Mouse (Mus musculus) embryonic fibroblast, embryonic 13.5 days (primary cell): ENCODE data around the gene Pltp. TPM values are rescaled to one million over a fixed set of nuclear protein-coding genes. Genes with fewer than 3 reads are reported as not detected.
A peak's percentile ranks its signal among the peaks of the same experiment; 100 is the strongest.

Experiments used
- H3K27ac ChIP-seq: 2 replicates; pipeline ENCODE4 v1.5.1; 2012; ENCODE audit warnings: low read length, control low read depth, inconsistent platforms; ENCODE audit not compliant: insufficient read depth
- H3K4me1 ChIP-seq: 2 replicates; pipeline ENCODE4 v1.6.1; 2011; ENCODE audit warnings: low read length; ENCODE audit not compliant: control insufficient read depth, insufficient read depth
- H3K4me3 ChIP-seq: 2 replicates; pipeline ENCODE4 v1.5.1; 2011; ENCODE audit warnings: mild to moderate bottlenecking, control low read depth, low read length; ENCODE audit not compliant: insufficient read depth
- CTCF ChIP-seq: IDR thresholded peaks from 2 replicates; pipeline ENCODE4 v1.5.1; 2011; ENCODE audit warnings: mild to moderate bottlenecking, control low read depth, low read length, moderate library complexity, borderline replicate concordance; ENCODE audit not compliant: insufficient read depth
- POLR2A ChIP-seq: IDR thresholded peaks from 2 replicates; pipeline ENCODE4 v1.6.1; 2011; ENCODE audit warnings: low read depth, mild to moderate bottlenecking, control low read depth, low read length, moderate library complexity
- polyA plus RNA-seq: library from polyadenylated mRNA; stranded (reverse); fragments of >200 nt; gene quantifications from 2 replicates; pipeline ENCODE4 v1.2.4, GENCODE M21; 2011; ENCODE audit warnings: low read depth; ENCODE audit not compliant: missing spikeins, insufficient read length

The Pltp gene
- polyA plus RNA-seq, 1 experiment, result 39.5 TPM

- H3K27ac ChIP-seq, result no peak overlapping the region
- H3K4me1 ChIP-seq, result no peaks in the 10 kb centered on the region
- no peak for TF ChIP-seq POLR2A
- TF ChIP-seq CTCF, result no peak
- no peak overlapping the region for H3K4me3 ChIP-seq
Measured at GRCm38 (mm10) chr2:164829090-164829489, 28.4 kb downstream of the Pltp start.

- no peak within 1 kb of the TSS for H3K27ac ChIP-seq
- no peak for TF ChIP-seq CTCF
- no peak for TF ChIP-seq POLR2A
- H3K4me3 ChIP-seq, result no peak within 1 kb of the TSS
- H3K4me1 ChIP-seq, result no peaks in the 10 kb centered on the region
Measured at GRCm38 (mm10) chr2:164828437-164828836, 29.1 kb downstream of the Pltp start, which contains the start of gene Spata25. Gene Spata25 (minus strand): TSS chr2:164828537.

GRCm38 (mm10) chr2:164827146-164827850 lies 30.2 kb downstream of the Pltp start:
- no peak for TF ChIP-seq POLR2A
- TF ChIP-seq CTCF, result no peak
- Histone ChIP-seq H3K4me1 (no peaks in the 10 kb centered on the region), H3K4me3 (no peak overlapping the region), H3K27ac (no peak overlapping the region)

- no peak overlapping the region for H3K27ac ChIP-seq
- H3K4me3 ChIP-seq, result no peak overlapping the region
- no peak for TF ChIP-seq POLR2A
- no peak for TF ChIP-seq CTCF
Measured at GRCm38 (mm10) chr2:164825521-164825920, 32.0 kb downstream of the Pltp start.

GRCm38 (mm10) chr2:164823969-164824368 lies 33.5 kb downstream of the Pltp start:
- H3K4me3 ChIP-seq, result no peak overlapping the region

More at GRCm38 (mm10) chr2:164825521-164825920, 32.0 kb downstream of the Pltp start:
- no peaks in the 10 kb centered on the region for H3K4me1 ChIP-seq

GRCm38 (mm10) chr2:164823181-164823585 lies 34.3 kb downstream of the Pltp start:
- H3K4me3 ChIP-seq, result peak overlapping the region; percentile 77
- peak overlapping the region; percentile 38 for H3K27ac ChIP-seq
- H3K4me1 ChIP-seq, result no peaks in the 10 kb centered on the region
- no peak for TF ChIP-seq CTCF
- no peak for TF ChIP-seq POLR2A

More at GRCm38 (mm10) chr2:164823969-164824368, 33.5 kb downstream of the Pltp start:
- H3K27ac ChIP-seq, result no peak overlapping the region
- TF ChIP-seq POLR2A, result no peak
- no peak for TF ChIP-seq CTCF
- no peaks in the 10 kb centered on the region for H3K4me1 ChIP-seq

GRCm38 (mm10) chr2:164822636-164823165 lies 34.8 kb downstream of the Pltp start, which contains the start of gene Zswim1:
Gene Zswim1 (plus strand): TSS chr2:164822686.
- peak within 1 kb of the TSS; percentile 77 for H3K4me3 ChIP-seq
- no peak for TF ChIP-seq CTCF
- TF ChIP-seq POLR2A, result peak; percentile 91
- peak within 1 kb of the TSS; percentile 38 for H3K27ac ChIP-seq
- no peaks in the 10 kb centered on the region for H3K4me1 ChIP-seq

GRCm38 (mm10) chr2:164821060-164821459 lies 36.5 kb downstream of the Pltp start:
- TF ChIP-seq CTCF, result no peak
- no peak for TF ChIP-seq POLR2A
- Histone ChIP-seq H3K4me3 (no peak overlapping the region), H3K4me1 (peaks cover 7% of the 10 kb centered on the region), H3K27ac (no peak overlapping the region)

- Histone ChIP-seq H3K4me3 (no peak overlapping the region), H3K27ac (no peak overlapping the region), H3K4me1 (peaks cover 7% of the 10 kb centered on the region)
- TF ChIP-seq CTCF, result no peak
- no peak for TF ChIP-seq POLR2A
Measured at GRCm38 (mm10) chr2:164817703-164818102, 39.8 kb downstream of the Pltp start.

- no peak overlapping the region for H3K4me3 ChIP-seq
- H3K27ac ChIP-seq, result no peak overlapping the region
- TF ChIP-seq CTCF (no peak), POLR2A (no peak)
- H3K4me1 ChIP-seq, result peaks cover 7% of the 10 kb centered on the region
Measured at GRCm38 (mm10) chr2:164817206-164817605, 40.3 kb downstream of the Pltp start.
